Mouse (Mus musculus) myocyte (in vitro differentiated cells): Measurements from ENCODE around the gene Fgf4. TPM values are rescaled to one million over a fixed set of nuclear protein-coding genes. Genes with fewer than 3 reads are reported as not detected.

Experiments used
- H3K27me3 ChIP-seq: one replicate; pipeline ENCODE4 v1.6.1; 2011; ENCODE audit not compliant: control insufficient read depth, insufficient read depth, insufficient read length
- H3K36me3 ChIP-seq: one replicate; pipeline ENCODE4 v1.6.1; 2011; ENCODE audit not compliant: control insufficient read depth, insufficient read depth
- H3K4me2 ChIP-seq: one replicate; pipeline ENCODE4 v1.6.1; 2011; ENCODE audit warnings: low read depth, control low read depth
- H3K4me3 ChIP-seq: one replicate; pipeline ENCODE4 v1.5.1; 2011; ENCODE audit warnings: mild to moderate bottlenecking, control low read depth, moderate library complexity
- H3K79me2 ChIP-seq: one replicate; pipeline ENCODE4 v1.6.1; 2011; ENCODE audit not compliant: control insufficient read depth, insufficient read depth
- H3ac ChIP-seq: one replicate; pipeline ENCODE4 v1.6.1; 2011; ENCODE audit not compliant: control insufficient read depth, insufficient read length
- CEBPB ChIP-seq: IDR thresholded peaks from 2 replicates; pipeline ENCODE4 v1.6.1; 2011; ENCODE audit warnings: mild to moderate bottlenecking, moderate library complexity; ENCODE audit not compliant: poor library complexity, insufficient read depth, severe bottlenecking
- E2F4 ChIP-seq: IDR thresholded peaks from one replicate; pipeline ENCODE4 v1.6.1; 2011; ENCODE audit warnings: mild to moderate bottlenecking, control low read depth, moderate library complexity; ENCODE audit not compliant: insufficient read depth
- POLR2A ChIP-seq: IDR thresholded peaks from one replicate; pipeline ENCODE4 v1.6.1; 2011; ENCODE audit warnings: low read depth, mild to moderate bottlenecking, control low read depth, moderate library complexity; ENCODE audit not compliant: insufficient read length
- SRF ChIP-seq: IDR thresholded peaks from one replicate; pipeline ENCODE4 v1.6.1; 2011; ENCODE audit warnings: low read depth; ENCODE audit not compliant: control insufficient read depth, insufficient read length
- TCF12 ChIP-seq: IDR thresholded peaks from one replicate; pipeline ENCODE4 v1.6.1; 2011; ENCODE audit warnings: mild to moderate bottlenecking, control low read depth; ENCODE audit not compliant: poor library complexity, insufficient read depth, severe bottlenecking
- TCF3 ChIP-seq: IDR thresholded peaks from one replicate; pipeline ENCODE4 v1.6.1; 2011; ENCODE audit warnings: low read depth, control low read depth; ENCODE audit not compliant: insufficient read length
- USF1 ChIP-seq: IDR thresholded peaks from one replicate; pipeline ENCODE4 v1.6.1; 2011; ENCODE audit warnings: low read depth, mild to moderate bottlenecking, control low read depth, moderate library complexity
- polyA plus RNA-seq: library from polyadenylated mRNA; unstranded; fragments of >200 nt; fragmentation: generic; extraction: Trizol; gene quantifications from one replicate; pipeline ENCODE4 v1.2.1, GENCODE M21; 2012; ENCODE audit warnings: missing spikeins

Fgf4 gene
- polyA plus RNA-seq, 1 experiment, result not detected

DNA sequence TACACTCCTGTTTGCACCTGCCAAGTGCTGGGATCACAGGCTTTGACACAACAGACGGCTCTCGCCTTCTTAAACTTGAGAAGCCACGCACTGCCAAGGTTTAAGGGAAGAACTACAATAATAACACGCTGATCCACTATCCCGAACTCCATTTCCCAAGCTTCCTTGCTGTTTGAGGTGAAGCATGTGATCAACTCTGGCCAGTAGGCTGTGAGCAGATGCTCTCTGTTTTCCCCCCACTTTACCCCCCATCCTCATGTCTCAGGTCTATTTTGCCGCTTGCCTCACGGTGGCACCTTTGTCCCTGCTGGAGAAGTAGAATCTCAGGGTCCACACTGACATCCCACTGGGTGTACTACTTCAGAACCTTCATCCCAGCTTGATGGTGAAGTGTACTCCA lies 61.5 kb downstream of the Fgf4 start:
- H3K4me2 ChIP-seq, result peak overlapping the region; percentile 5
- TF ChIP-seq USF1, result peak; percentile 34
- no peak for TF ChIP-seq TCF3
- no peaks in the 10 kb centered on the region for H3K36me3 ChIP-seq
- H3ac ChIP-seq, result no peak overlapping the region
- no peaks in the 10 kb centered on the region for H3K27me3 ChIP-seq
- no peaks in the 10 kb centered on the region for H3K79me2 ChIP-seq
- H3K4me3 ChIP-seq, result no peak overlapping the region

DNA sequence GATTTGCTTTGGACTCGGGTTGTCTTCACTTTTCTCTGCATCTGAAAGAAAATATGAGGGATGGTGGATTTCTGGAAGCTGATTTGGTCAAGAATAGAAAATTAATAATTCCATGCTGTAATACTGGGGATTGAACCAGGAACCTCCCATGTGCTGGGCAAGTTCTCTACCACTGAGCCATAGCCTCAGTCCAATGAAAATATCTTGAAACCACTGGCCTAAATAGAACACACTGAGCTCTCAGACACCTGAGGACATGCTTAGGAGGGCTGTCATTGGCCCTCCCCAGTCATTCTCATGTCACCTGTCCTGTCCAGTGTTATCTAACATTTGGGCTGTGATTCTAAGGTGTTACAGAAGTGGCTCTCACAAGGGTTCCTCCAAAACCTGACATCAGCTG lies 64.0 kb downstream of the Fgf4 start:
- H3K36me3 ChIP-seq, result no peaks in the 10 kb centered on the region
- no peak overlapping the region for H3ac ChIP-seq
- H3K27me3 ChIP-seq, result no peaks in the 10 kb centered on the region
- H3K4me2 ChIP-seq, result no peak overlapping the region
- peaks cover 8% of the 10 kb centered on the region for H3K79me2 ChIP-seq
- no peak overlapping the region for H3K4me3 ChIP-seq
- TF ChIP-seq CEBPB, result no peak
- no peak for TF ChIP-seq E2F4
- TF ChIP-seq TCF3, result no peak
- TF ChIP-seq POLR2A, result no peak
- no peak for TF ChIP-seq USF1

DNA sequence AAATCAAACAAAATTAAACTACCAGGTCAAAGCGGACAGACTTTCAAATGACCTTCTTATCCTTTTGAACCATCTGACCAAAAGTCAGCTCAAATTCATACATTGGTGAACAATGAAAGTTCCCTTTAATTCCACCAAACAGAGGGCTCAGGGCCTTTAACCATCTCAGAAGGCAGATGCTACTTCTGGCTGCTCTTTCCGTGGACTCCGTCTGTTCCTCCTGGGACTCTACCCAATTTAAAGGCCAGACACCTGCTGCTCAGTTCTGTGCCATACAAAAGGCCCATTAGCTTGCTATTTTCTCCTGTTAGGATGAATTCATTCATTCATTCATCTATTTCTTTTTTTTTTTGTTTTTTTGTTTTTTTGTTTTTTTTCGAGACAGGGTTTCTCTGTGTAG lies 65.7 kb downstream of the Fgf4 start:
- Histone ChIP-seq H3K4me2 (no peak overlapping the region), H3ac (no peak overlapping the region), H3K27me3 (no peaks in the 10 kb centered on the region), H3K79me2 (peaks cover 12% of the 10 kb centered on the region), H3K4me3 (no peak overlapping the region), H3K36me3 (no peaks in the 10 kb centered on the region)
- TF ChIP-seq POLR2A (no peak), SRF (no peak), TCF3 (no peak), USF1 (no peak), TCF12 (no peak)

DNA sequence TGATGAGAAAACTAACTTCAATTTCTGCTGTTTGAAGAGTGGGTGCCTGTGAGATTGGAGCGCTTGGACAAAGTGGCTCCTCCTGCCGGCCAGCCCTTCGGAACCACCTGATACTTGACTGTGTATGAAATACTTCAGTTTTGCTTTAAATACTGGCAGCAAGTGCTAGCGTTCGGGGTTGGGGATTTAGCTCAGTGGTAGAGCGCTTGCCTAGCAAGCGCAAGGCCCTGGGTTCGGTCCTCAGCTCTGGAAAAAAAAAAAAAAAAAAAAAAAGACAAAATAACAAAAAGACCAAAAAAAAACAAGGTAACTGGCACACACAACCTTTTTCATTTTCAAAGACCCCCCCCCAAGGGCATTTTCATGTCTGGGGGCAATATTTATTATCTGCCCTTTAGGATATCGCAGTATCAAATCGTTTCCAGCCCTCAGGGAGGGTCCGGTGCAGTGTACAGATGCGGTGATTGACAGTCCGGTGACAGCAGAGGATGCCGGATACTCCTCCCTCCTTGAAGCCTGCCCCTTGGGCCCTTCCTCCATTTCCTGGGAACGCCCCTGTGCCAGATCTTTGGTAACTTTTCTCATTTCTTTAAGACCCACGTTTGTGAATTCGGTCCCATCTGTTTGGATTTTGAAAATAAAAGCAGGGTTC lies 67.3 kb downstream of the Fgf4 start:
- peak overlapping the region; percentile 79 for H3K4me3 ChIP-seq
- TF ChIP-seq POLR2A (no peak), CEBPB (no peak)

More for the DNA sequence above, 67.3 kb downstream of the Fgf4 start:
- Histone ChIP-seq H3K4me2 (peak overlapping the region; percentile 80), H3K79me2 (peaks cover 12% of the 10 kb centered on the region), H3ac (peak overlapping the region; percentile 78), H3K27me3 (no peaks in the 10 kb centered on the region), H3K36me3 (peaks cover 4% of the 10 kb centered on the region)

Other genes with a start within 250 kb of the Fgf4 start
- 2.2 TPM for gene Ano1, start 95.4 kb upstream of the Fgf4 start, polyA plus RNA-seq
- not detected for gene Fgf3, start 9.3 kb upstream of the Fgf4 start, polyA plus RNA-seq
- gene Fgf15, start 49.2 kb downstream of the Fgf4 start, polyA plus RNA-seq, result not detected
- 15.4 TPM for gene LTO1, start 67.7 kb downstream of the Fgf4 start, polyA plus RNA-seq
- 36.6 TPM for gene Ccnd1, start 92.6 kb downstream of the Fgf4 start, polyA plus RNA-seq